Mouse (Mus musculus) layer of hippocampus, postnatal 36 days (tissue): Measurements from ENCODE around the gene Taok3. TPM values are rescaled to one million over a fixed set of nuclear protein-coding genes. Genes with fewer than 3 reads are reported as not detected.
A peak's percentile ranks its signal among the peaks of the same experiment; 100 is the strongest.
"Not testable (repeated sequence)": the region's sequence is repeated elsewhere in the genome, so short reads cannot be mapped to it uniquely, and the experiment has no call there.

ENCODE experiments used
- DNase-seq, 2 experiments: peaks; one replicate each; pipeline ENCODE4 v3.0.0; 2022
- total RNA-seq, 2 experiments: library from RNA; stranded (reverse); gene quantifications; 2 replicates each; pipeline ENCODE4 v1.2.3; 2021

The Taok3 gene
- total RNA-seq, 2 experiments from 2014 or later = 55.3 to 63.5 TPM

DNA sequence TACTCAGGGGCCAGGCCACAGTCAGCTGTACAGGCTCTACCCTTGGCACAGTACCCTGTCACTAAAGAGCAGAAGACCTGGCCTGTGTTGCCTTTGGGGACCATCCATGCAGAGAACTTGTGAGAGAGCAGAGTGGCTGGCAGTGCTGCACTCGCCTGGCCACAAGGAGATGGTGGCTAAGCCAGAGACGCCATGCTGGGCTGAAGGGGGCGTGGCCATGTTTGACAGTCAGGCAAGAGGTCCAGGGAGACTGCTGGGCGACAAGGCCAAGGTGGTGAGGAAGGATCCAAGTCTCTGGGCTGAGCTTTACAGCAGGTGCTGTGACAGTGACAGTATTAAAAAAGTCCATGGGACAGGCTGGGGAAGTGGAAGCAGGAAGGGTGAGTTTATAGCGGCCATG lies 148.8 kb downstream of the Taok3 start:
- DNase-seq = no peak

DNA sequence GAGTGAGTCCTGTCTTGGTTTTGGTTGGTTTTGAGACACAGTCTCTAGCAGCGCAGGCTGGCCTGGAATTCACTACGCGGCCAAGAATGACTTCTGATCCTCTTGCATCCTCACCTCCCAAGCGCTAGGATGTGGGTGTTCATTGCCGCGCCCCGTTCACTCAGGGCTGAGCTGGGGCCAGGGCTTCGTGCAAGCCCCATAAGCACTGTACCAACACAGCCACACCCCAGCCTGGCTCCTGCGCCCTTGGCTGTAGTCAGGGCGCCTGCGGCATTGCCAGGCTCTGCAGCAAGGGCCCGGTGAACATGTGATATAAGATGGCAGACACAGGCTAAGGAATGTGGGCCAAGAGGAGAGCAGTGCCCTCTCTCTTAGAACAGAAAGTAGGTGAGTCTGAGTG lies 149.5 kb downstream of the Taok3 start:
- no peak for DNase-seq

DNA sequence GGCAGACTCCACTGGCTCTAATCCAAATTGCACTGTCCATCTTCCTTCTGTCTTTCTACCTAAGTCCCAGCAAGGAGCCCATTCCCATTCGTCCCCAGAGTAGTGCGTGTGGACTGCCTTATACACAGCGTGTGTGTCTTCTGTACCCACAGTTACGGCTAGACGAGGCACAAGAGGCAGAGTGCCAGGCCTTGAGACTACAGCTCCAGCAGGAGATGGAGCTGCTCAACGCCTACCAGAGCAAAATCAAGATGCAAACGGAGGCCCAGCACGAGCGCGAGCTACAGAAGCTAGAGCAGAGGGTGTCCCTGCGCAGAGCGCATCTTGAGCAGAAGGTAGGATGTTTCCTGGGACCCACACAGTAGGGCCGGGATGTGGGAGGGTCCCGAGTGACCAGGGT lies 152.0 kb downstream of the Taok3 start:
- peak; percentile 60 to 64 for DNase-seq

DNA sequence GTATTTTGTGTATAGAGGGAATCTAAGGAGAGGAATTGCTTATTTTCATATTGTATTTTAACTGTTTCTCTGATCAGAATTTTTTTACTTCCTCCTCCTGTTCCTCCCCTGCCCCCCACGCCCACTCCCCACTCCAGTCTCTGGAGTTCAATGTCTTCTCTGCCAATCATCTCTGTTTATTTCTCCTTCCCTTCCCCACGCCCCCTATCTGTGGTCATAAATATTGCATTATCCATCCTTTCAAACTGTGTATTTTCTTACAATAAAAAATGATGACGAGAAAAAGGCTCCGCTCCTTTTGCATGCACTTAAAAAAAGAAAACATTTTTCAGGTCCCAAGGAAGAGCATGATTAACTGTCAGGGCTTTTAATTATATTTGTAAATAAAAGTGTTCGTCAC lies 154.9 kb downstream of the Taok3 start:
- no peak for DNase-seq

- no peak for DNase-seq
Measured at GRCm38 (mm10) chr5:117277784-117278183, 157.9 kb downstream of the Taok3 start.

DNA sequence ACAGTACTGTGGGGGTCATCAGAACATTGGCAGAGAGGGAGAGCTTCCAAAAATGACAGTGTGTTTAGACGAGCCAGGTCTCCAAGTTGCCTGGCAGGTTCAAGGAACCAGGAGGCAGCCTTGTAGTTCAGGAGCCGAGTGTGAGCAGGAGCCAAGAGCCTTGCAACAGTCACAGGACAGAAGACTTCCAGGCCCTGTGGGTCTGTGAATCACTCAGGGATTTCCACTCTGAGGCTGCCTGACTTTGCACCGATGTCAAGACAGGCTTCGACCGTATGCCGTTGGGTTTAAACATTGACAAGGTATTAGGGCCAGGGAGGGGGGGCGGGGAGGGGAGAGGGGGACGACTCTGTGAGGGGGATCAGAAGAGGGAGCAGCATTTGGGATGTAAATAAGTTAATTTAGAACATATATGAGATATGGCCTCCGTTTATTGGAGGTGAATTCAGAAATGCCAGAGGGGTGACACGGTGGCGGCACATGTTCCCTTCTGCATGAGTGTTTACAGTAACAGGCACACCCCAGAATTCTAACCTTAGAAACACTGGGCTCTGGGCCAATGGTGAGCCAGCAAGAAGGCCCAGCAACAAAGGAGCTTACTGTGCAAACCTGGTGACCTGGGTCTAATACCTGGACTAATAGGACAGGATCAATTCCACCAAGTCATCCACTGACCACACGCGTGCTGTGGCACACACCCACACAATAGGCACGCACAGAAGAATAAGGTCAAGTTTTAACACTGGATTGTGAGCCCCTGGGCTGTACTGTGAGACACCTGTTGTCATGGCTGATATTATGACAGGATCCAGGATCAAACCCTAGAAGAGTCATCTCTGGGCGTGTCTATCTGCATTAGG lies 159.1 kb downstream of the Taok3 start:
- no peak for DNase-seq

GRCm38 (mm10) chr5:117279669-117280050 lies 159.7 kb downstream of the Taok3 start:
- no peak for DNase-seq

DNA sequence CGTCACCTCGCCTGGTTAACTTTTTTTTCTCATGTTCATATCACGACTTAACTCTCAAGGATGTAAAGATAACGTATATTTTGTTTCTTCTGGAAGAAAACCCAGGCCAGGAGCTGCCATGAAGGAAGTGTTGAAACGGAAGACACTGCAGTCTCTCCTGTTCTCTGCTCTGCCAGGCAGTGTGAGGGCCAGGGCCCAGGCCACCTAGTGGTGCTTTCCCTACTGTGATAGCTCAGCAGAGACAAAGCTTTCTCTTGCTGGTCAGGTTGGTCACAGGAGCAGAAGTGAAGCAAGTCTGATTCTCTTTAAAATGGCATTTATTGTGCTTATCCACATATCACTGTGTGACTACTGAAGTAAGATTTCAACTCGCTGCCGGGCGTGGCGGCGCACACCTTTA lies 161.6 kb downstream of the Taok3 start:
- no peak for DNase-seq

DNA sequence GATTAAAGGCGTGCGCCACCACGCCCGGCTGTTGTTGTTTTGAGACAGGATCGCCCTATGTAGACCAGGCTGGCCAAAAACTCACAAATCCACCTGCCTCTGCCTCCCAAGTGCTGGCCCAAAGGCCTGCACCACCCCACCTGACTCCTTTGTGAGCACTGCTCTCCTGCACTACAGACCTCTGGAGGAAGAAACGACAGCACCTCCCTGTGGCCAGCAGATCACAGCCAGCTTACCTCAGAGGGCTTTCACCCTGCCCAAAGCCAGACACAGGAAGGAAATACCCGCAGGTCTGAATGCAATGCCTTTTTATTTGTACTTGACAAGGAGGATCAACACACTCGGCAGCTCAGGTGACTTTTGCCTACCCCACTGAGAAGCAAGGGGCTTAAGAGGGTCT lies 162.4 kb downstream of the Taok3 start:
- DNase-seq = no peak

- peak; percentile 52 to 64 for DNase-seq
Measured at GRCm38 (mm10) chr5:117284029-117284428, 164.1 kb downstream of the Taok3 start.

DNA sequence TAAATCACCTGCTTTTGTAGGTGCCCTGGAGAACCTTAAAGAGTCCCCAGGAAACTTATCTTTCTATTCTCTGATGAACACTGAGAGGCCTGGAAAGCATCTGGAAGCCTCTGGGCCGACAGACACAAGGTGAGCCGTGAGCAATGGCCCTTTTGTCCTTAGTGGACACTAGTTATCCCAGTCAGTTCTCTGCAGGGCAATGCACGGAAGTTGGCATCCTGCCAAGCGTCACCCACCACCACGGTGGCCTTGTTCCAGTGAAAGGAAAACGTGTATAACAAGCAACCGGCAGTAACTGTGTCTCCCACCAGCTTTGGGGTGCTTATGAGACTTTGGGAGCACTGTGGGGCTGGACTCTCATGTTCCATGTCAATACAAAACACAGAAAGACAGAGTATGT lies 164.8 kb downstream of the Taok3 start:
- no peak for DNase-seq

GRCm38 (mm10) chr5:117285266-117285665 lies 165.3 kb downstream of the Taok3 start:
- no peak for DNase-seq

GRCm38 (mm10) chr5:117286286-117286685 lies 166.4 kb downstream of the Taok3 start:
- DNase-seq = no peak

DNA sequence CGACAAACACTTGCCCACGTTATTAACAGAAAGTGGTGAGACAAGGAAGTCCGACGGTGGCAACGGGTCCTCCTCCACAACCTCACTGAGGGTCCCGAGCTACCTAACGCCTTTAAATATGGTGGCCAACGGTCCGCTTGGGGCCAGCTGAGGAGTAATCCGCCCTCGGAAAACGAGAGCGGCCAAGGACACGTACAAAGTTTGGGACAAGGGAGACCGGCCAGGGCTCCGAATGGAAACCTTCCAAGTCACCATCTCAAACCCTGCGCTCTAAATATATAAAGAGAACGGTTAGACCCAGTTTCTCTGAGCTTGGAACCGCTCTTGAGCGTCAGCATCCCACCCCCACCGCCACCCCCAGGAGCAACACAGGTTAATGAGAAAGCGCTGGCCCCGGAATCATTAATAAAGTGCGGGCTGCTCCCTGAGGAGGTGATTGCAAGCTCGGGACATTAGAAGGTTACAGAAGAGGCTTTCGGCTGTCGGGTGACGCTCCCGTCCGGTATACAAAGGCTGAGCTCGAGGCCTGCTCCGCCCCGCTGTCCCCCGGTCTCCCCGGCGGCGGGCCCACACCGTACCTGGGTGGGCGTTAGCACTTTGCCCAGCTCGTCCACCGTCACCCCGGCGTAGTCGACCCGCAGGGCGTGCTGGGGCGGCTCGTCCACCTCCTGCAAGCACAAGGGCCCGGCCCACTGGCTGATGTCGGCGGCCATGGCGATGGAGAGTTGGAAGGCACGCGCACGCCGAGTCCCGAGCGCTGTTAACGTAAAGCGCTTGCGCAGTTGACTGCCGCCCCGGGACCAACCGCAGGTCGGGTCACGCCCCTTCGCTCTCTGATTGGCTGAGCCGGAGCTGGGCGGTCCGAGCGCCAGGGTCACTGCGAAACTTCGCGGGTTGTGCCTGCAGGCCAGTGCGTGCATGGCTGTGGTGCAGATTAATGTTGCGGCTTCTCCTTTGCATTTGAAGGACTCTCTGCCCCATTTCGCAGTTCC lies 167.2 kb downstream of the Taok3 start, which contains the start of gene Pebp1:
Gene Pebp1 (minus strand): TSS at position 795 of the 992 bp plus-strand sequence.
- DNase-seq = peak; percentile 92 to 93

- DNase-seq = no peak
Measured at GRCm38 (mm10) chr5:117289646-117290045, 169.7 kb downstream of the Taok3 start.

- DNase-seq = no peak
Measured at GRCm38 (mm10) chr5:117290081-117290480, 170.2 kb downstream of the Taok3 start.

- no peak for DNase-seq
Measured at GRCm38 (mm10) chr5:117291312-117291711, 171.4 kb downstream of the Taok3 start.

DNA sequence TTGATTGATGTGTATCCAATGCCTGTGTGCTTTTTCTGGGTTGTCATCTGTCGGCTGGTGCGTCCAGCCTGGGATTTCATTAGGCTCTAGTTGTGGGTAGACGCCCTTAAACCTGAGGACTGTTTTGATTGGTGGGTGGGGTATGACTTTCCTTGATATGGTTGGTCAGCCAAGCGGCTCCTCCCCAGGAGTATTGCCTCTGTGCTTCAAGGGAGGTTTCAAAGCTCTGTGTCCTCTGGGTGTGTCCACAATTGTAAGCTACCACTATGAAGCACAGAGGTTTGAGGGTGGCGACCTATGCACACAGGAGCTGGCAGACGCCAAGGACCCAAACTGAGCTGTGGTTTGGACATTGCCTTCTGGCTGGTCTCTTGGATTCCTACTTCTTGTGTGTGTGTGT lies 172.6 kb downstream of the Taok3 start:
- no peak for DNase-seq

GRCm38 (mm10) chr5:117293776-117294175 lies 173.8 kb downstream of the Taok3 start:
- not testable (repeated sequence) for DNase-seq

- no peak for DNase-seq
Measured at GRCm38 (mm10) chr5:117295011-117295410, 175.1 kb downstream of the Taok3 start.

DNA sequence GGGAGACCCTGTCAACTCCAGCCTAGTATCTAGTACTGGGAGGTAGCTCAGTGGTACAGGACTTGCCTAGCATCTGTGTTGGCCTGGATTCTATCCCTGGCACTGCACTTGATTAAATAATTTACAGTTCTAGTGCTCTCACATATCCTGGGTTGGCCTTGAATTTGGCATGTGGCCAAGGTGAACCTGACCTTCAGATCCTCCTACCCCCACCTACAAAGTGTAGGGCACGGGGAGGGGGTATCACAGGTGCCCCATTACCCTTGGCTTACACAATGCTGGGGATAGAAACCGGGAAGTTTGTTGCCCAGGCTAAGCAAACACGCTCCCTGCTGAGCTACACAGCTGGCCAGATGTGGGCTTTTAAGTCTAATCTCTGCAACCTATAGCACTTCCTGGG lies 183.0 kb downstream of the Taok3 start:
- DNase-seq = no peak

DNA sequence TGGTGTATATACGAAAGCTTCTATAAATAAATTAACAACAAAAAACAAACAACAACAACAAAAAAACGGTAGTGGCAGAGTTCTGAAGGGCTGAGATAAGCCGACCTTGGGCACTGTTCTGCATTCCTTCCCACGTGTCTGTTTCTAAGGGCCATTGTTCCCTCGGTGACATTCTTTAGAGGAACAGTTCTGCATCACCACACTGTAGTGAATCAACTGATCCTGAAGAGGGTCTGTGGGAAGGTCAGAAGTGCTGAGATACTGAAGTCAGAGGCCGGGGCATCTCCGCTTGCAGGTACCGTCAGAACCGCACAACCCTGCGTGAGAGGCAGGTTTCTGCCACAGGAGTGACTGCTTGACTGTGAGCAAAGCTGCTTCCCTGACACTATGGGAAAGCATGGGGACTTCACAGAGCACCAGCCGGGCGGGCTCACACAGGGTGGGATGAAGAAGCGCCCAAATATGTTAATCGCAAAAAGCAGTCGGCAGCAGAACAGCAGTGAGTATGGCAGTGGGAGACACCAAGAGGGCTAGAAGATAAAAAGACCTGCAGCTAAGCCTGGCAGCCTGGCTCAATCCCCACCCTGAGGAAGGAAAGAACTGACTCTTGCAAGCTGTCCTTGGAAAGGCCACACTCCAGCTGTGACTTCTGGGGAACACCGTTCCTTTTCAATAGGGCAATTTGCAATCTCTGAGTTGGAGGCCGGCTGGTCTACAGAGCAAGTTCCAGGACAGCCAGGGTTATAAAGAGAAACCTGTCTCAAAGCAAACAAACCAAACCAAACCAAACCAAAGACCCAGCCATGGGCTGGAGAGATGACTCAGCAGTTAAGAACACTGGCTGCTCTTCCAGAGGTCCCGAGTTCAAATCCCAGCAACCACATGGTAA lies 184.0 kb downstream of the Taok3 start:
- no peak for DNase-seq
